Mouse (Mus musculus) midbrain, embryonic 10.5 days (tissue): ENCODE measurements around the gene Gm37240. TPM values are rescaled to one million over a fixed set of nuclear protein-coding genes. Genes with fewer than 3 reads are reported as not detected.

Source experiments
- DNase-seq: peaks from one replicate; pipeline ENCODE4 v3.0.0-alpha.2; 2017; ENCODE audit warnings: low spot score
- H3K27ac ChIP-seq: fragments of 300-500 bp; sonication (generic); replicated peaks from 2 replicates; pipeline ENCODE4 v1.5.1; 2016; ENCODE audit warnings: mild to moderate bottlenecking
- H3K27me3 ChIP-seq: fragments of 300-500 bp; sonication (generic); 2 replicates; pipeline ENCODE4 v1.6.1; 2016; ENCODE audit warnings: low read depth, mild to moderate bottlenecking; ENCODE audit not compliant: poor library complexity, severe bottlenecking
- H3K36me3 ChIP-seq: fragments of 300-500 bp; sonication (generic); 2 replicates; pipeline ENCODE4 v1.6.1; 2016; ENCODE audit warnings: mild to moderate bottlenecking, moderate library complexity
- H3K4me1 ChIP-seq: fragments of 300-500 bp; sonication (generic); 2 replicates; pipeline ENCODE4 v1.6.1; 2016
- H3K4me3 ChIP-seq: fragments of 300-500 bp; sonication (generic); 2 replicates; pipeline ENCODE4 v1.5.1; 2016; ENCODE audit warnings: mild to moderate bottlenecking, moderate library complexity
- H3K9me3 ChIP-seq: fragments of 300-500 bp; sonication (generic); replicated peaks from 2 replicates; pipeline ENCODE4 v1.6.1; 2016; ENCODE audit warnings: mild to moderate bottlenecking
- WGBS: fragments of 180-500 bp; shearing (Covaris S2); methylation state at CpG from one replicate; pipeline ENCODE4 v1.1.7; 2016; 5-methylcytosine and 5-hydroxymethylcytosine counted together
- polyA plus RNA-seq: library from polyadenylated mRNA; unstranded; fragments of >200 nt; fragmentation: Nextera tagmentation; extraction: Ambion mirVana; gene quantifications from 2 replicates; pipeline ENCODE4 v1.2.1, GENCODE M21; 2016

Gene Gm37240
- polyA plus RNA-seq, 1 experiment from 2014 or later, result 0.44 TPM

DNA sequence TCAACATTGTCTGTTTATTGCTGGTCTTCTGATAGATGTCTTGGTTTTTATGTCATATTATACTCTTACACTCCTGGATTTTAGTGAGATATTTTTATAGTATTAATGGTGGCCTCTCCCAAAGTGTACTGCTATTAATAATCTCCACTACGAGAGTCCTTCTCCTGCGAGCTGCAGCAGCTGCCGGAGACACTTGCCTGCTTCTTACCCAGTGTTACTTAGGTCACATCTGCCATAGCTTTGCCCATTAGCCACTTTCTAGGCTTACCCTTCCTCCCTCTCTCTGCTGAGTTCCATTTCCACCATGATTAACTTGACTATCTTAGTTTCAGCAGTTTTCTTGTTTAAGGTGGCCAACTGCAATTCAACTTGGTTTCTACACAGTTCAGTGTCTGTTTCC is 956.6 kb downstream of the Gm37240 start:
- no peaks in the 10 kb centered on the region; the same call in 1 of the 2 replicates for H3K4me1 ChIP-seq
- no peak overlapping the region for H3K27ac ChIP-seq
- no peaks in the 10 kb centered on the region for H3K27me3 ChIP-seq
- no peak for DNase-seq
- H3K36me3 ChIP-seq, result no peaks in the 10 kb centered on the region
- 92% methylated on average over 3 of the region's 3 CpGs for WGBS
- H3K4me3 ChIP-seq, result no peak overlapping the region
- H3K9me3 ChIP-seq, result no peaks in the 10 kb centered on the region

GRCm38 (mm10) chr3:84929171-84929570 is 958.1 kb downstream of the Gm37240 start:
- Histone ChIP-seq H3K27me3 (no peaks in the 10 kb centered on the region), H3K9me3 (no peaks in the 10 kb centered on the region), H3K27ac (no peak overlapping the region), H3K4me1 (no peaks in the 10 kb centered on the region), H3K4me3 (no peak overlapping the region), H3K36me3 (no peaks in the 10 kb centered on the region)
- WGBS, result 93% methylated on average over 3 of the region's 3 CpGs
- DNase-seq, result no peak

DNA sequence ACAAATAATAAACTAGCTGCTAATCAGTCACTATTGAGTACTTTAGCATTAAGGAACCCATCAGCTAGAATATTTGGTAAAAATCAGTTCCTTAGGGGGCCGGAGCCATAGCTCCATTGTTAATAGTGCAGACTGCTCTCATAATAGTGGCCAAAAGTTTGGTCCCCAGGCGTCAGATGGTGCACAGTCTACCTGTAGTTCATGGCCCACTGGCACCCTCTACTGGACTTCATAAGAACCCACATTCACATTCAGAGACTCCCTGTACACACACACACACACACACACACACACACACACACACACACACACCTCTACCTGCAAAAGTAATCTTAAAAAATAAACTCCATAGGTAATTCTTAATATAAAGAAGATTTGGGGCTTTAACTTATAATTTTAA is 959.4 kb downstream of the Gm37240 start:
- Histone ChIP-seq H3K4me3 (no peak overlapping the region), H3K4me1 (no peaks in the 10 kb centered on the region), H3K27ac (no peak overlapping the region), H3K27me3 (no peaks in the 10 kb centered on the region), H3K9me3 (no peaks in the 10 kb centered on the region), H3K36me3 (no peaks in the 10 kb centered on the region)
- no peak for DNase-seq
- 84% methylated on average over 2 of the region's 2 CpGs for WGBS

GRCm38 (mm10) chr3:84927168-84927794 is 960.0 kb downstream of the Gm37240 start:
- H3K4me1 ChIP-seq, result no peaks in the 10 kb centered on the region
- no peaks in the 10 kb centered on the region for H3K27me3 ChIP-seq
- 94% methylated on average over 8 of the region's 8 CpGs for WGBS

DNA sequence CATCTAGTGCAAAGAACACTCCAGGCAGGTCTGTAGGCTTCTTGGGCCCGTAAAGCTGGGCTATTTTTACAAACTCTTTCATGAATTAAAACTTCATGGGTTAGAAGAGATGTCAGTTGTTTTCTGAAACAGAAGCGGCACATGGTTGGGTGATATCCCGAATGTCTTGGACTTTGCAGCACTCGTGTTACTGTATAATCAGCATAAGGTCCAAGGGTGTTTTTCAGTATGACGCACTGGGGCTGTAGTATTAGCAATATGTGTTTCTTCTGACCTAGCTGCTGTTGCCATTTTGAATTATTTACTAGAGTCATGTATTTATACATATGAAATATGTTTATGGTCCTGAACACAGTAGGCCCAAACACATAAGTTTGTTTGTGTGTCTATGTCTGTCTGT is 961.2 kb downstream of the Gm37240 start:
- Histone ChIP-seq H3K4me3 (no peak overlapping the region), H3K27ac (no peak overlapping the region), H3K9me3 (no peaks in the 10 kb centered on the region), H3K27me3 (no peaks in the 10 kb centered on the region), H3K4me1 (no peaks in the 10 kb centered on the region), H3K36me3 (no peaks in the 10 kb centered on the region)
- WGBS, result 94% methylated on average over 5 of the region's 5 CpGs
- DNase-seq, result no peak

More at GRCm38 (mm10) chr3:84927168-84927794, 960.0 kb downstream of the Gm37240 start:
- Histone ChIP-seq H3K27ac (no peak overlapping the region), H3K36me3 (no peaks in the 10 kb centered on the region), H3K4me3 (no peak overlapping the region), H3K9me3 (no peaks in the 10 kb centered on the region)
- DNase-seq, result no peak

GRCm38 (mm10) chr3:84925229-84925628 is 962.1 kb downstream of the Gm37240 start:
- H3K27me3 ChIP-seq, result no peaks in the 10 kb centered on the region
- no peaks in the 10 kb centered on the region for H3K36me3 ChIP-seq
- no peaks in the 10 kb centered on the region for H3K4me1 ChIP-seq
- H3K27ac ChIP-seq, result no peak overlapping the region
- H3K4me3 ChIP-seq, result no peak overlapping the region
- no peak for DNase-seq
- WGBS, result 89% methylated on average over 4 of the region's 4 CpGs
- H3K9me3 ChIP-seq, result no peaks in the 10 kb centered on the region

DNA sequence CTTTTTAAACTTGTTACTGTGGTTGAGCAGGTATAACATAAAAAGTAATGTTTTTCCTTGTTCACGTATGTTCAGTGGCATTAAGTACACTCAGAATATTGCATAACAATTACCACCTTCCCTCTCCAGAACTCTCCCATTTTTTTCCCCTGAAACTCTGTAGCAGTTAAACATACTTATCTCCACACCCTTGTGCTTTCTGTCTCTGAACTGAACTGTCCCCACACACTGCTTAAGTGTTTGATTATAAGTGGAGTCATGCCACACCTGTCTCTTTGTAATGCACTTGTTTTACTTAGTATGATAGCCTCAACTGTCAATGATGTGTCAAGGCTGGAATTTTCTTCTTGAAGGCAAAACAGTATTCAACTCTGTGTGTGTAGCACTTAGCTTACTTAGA is 963.6 kb downstream of the Gm37240 start:
- no peaks in the 10 kb centered on the region for H3K36me3 ChIP-seq
- no peaks in the 10 kb centered on the region for H3K4me1 ChIP-seq
- H3K27ac ChIP-seq, result no peak overlapping the region
- H3K4me3 ChIP-seq, result no peak overlapping the region
- H3K27me3 ChIP-seq, result no peaks in the 10 kb centered on the region
- no peaks in the 10 kb centered on the region for H3K9me3 ChIP-seq
- DNase-seq, result no peak
- WGBS, result 91% methylated on average over 1 of the region's 1 CpGs

GRCm38 (mm10) chr3:84923256-84923655 is 964.1 kb downstream of the Gm37240 start:
- H3K4me1 ChIP-seq, result no peaks in the 10 kb centered on the region
- no peak overlapping the region for H3K4me3 ChIP-seq

GRCm38 (mm10) chr3:84921704-84922420 is 965.5 kb downstream of the Gm37240 start:
- Histone ChIP-seq H3K27ac (no peak overlapping the region), H3K9me3 (no peaks in the 10 kb centered on the region), H3K36me3 (no peaks in the 10 kb centered on the region), H3K4me1 (no peaks in the 10 kb centered on the region), H3K4me3 (no peak overlapping the region), H3K27me3 (no peaks in the 10 kb centered on the region)
- 81% methylated on average over 6 of the region's 6 CpGs for WGBS
- no peak for DNase-seq

More at GRCm38 (mm10) chr3:84923256-84923655, 964.1 kb downstream of the Gm37240 start:
- Histone ChIP-seq H3K27me3 (no peaks in the 10 kb centered on the region), H3K9me3 (no peaks in the 10 kb centered on the region), H3K36me3 (no peaks in the 10 kb centered on the region), H3K27ac (no peak overlapping the region)
- no peak for DNase-seq
- 87% methylated on average over 1 of the region's 1 CpGs for WGBS

GRCm38 (mm10) chr3:84917903-84918679 is 969.2 kb downstream of the Gm37240 start:
- Histone ChIP-seq H3K27ac (no peak overlapping the region), H3K4me3 (no peak overlapping the region), H3K36me3 (no peaks in the 10 kb centered on the region), H3K27me3 (no peaks in the 10 kb centered on the region), H3K9me3 (no peaks in the 10 kb centered on the region), H3K4me1 (no peaks in the 10 kb centered on the region)
- WGBS, result 90% methylated on average over 9 of the region's 9 CpGs
- DNase-seq, result no peak

GRCm38 (mm10) chr3:84914284-84914683 is 973.0 kb downstream of the Gm37240 start:
- H3K36me3 ChIP-seq, result no peaks in the 10 kb centered on the region
- no peak overlapping the region for H3K27ac ChIP-seq
- 75% methylated on average over 1 of the region's 1 CpGs for WGBS
- no peak for DNase-seq
- H3K9me3 ChIP-seq, result no peaks in the 10 kb centered on the region
- no peak overlapping the region for H3K4me3 ChIP-seq
- peaks cover 3% of the 10 kb centered on the region; the same call in 1 of the 2 replicates for H3K4me1 ChIP-seq
- no peaks in the 10 kb centered on the region for H3K27me3 ChIP-seq

GRCm38 (mm10) chr3:84906528-84906927 is 980.8 kb downstream of the Gm37240 start:
- 31% methylated on average over 1 of the region's 1 CpGs for WGBS
- peaks cover 8% of the 10 kb centered on the region for H3K36me3 ChIP-seq
- H3K9me3 ChIP-seq, result no peaks in the 10 kb centered on the region
- no peak for DNase-seq
- H3K27me3 ChIP-seq, result no peaks in the 10 kb centered on the region
- H3K27ac ChIP-seq, result no peak overlapping the region
- peaks cover 6% of the 10 kb centered on the region; the same call in 1 of the 2 replicates for H3K4me1 ChIP-seq
- no peak overlapping the region for H3K4me3 ChIP-seq

GRCm38 (mm10) chr3:84897952-84898351 is 989.4 kb downstream of the Gm37240 start:
- no peaks in the 10 kb centered on the region for H3K9me3 ChIP-seq
- no peak overlapping the region for H3K27ac ChIP-seq
- H3K4me3 ChIP-seq, result no peak overlapping the region
- DNase-seq, result no peak
- H3K27me3 ChIP-seq, result no peaks in the 10 kb centered on the region
- H3K4me1 ChIP-seq, result no peaks in the 10 kb centered on the region
- 92% methylated on average over 8 of the region's 8 CpGs for WGBS
- no peaks in the 10 kb centered on the region for H3K36me3 ChIP-seq
